ENCODE assay signal across 25 mouse cellular contexts in genomic region chr16:95361950-95362349, GRCm38 (mm10).
"Had no signal": no experiment of that assay in that cellular context is flagged by ENCODE, and none has a peak within 500 bp of the region (broad histone marks: within the 10 kb centered on the region; RNA-seq: fewer than 3 reads in every experiment).

No protein-coding gene starts in this region.

- H3K4me1 ChIP-seq: forebrain, embryonic 12.5 days had no signal

- H3K36me3 ChIP-seq: embryonic facial prominence, embryonic 10.5 days; embryonic facial prominence, embryonic 12.5 days; embryonic facial prominence, embryonic 15.5 days; forebrain, embryonic 10.5 days; forebrain, embryonic 12.5 days; forebrain, embryonic 15.5 days had no signal

- H3K27ac ChIP-seq: embryonic facial prominence, embryonic 10.5 days; embryonic facial prominence, embryonic 12.5 days; embryonic facial prominence, embryonic 13.5 days; embryonic facial prominence, embryonic 15.5 days; forebrain, embryonic 10.5 days; forebrain, embryonic 12.5 days; forebrain, embryonic 13.5 days; forebrain, embryonic 15.5 days; heart, adult 2 months; heart, embryonic 10.5 days had no signal

- H3K9ac ChIP-seq: embryonic facial prominence, embryonic 12.5 days; embryonic facial prominence, embryonic 13.5 days; embryonic facial prominence, embryonic 15.5 days; forebrain, embryonic 12.5 days; forebrain, embryonic 13.5 days; forebrain, embryonic 15.5 days; forebrain, postnatal 0 days had no signal

- ATAC-seq: forebrain, embryonic 13.5 days; forebrain, embryonic 14.5 days; forebrain, embryonic 15.5 days; forebrain, embryonic 16.5 days; forebrain, postnatal 0 days had no signal

- DNase-seq: cerebellum, adult 8-10 months; cerebellum, adult 9-10 months; cerebellum, adult 9-11 months; cerebellum, postnatal 10 days; cerebellum, postnatal 14 days; cerebellum, postnatal 25 days; cerebellum, postnatal 36 days; embryo, embryonic 11 days; forebrain, postnatal 0 days; gastrocnemius, postnatal 10 days; gastrocnemius, postnatal 14 days; gastrocnemius, postnatal 36 days; heart, adult 2 months had no signal

- H3K27me3 ChIP-seq: embryonic facial prominence, embryonic 12.5 days; embryonic facial prominence, embryonic 13.5 days; embryonic facial prominence, embryonic 15.5 days; forebrain, embryonic 13.5 days; forebrain, embryonic 15.5 days had no signal

- H3K4me3 ChIP-seq: embryonic facial prominence, embryonic 10.5 days; embryonic facial prominence, embryonic 12.5 days; embryonic facial prominence, embryonic 13.5 days; embryonic facial prominence, embryonic 15.5 days; erythroblast, embryonic 14.5 days; forebrain, embryonic 10.5 days; forebrain, embryonic 12.5 days; forebrain, embryonic 13.5 days; forebrain, embryonic 15.5 days; heart, adult 2 months; heart, embryonic 10.5 days had no signal

- H3K9me3 ChIP-seq: embryonic facial prominence, embryonic 10.5 days; embryonic facial prominence, embryonic 12.5 days; embryonic facial prominence, embryonic 13.5 days; embryonic facial prominence, embryonic 15.5 days; forebrain, embryonic 10.5 days; forebrain, embryonic 12.5 days; forebrain, embryonic 13.5 days; forebrain, embryonic 15.5 days; heart, embryonic 10.5 days had no signal

- H3K4me2 ChIP-seq: embryonic facial prominence, embryonic 12.5 days; embryonic facial prominence, embryonic 13.5 days; embryonic facial prominence, embryonic 15.5 days; forebrain, embryonic 12.5 days; forebrain, embryonic 13.5 days; forebrain, embryonic 15.5 days had no signal
